Mouse (Mus musculus) heart, embryonic 13.5 days (tissue): Measurements from ENCODE around the gene Ngp. TPM values are rescaled to one million over a fixed set of nuclear protein-coding genes. Genes with fewer than 3 reads are reported as not detected.
"Not testable (repeated sequence)": the region's sequence is repeated elsewhere in the genome, so short reads cannot be mapped to it uniquely, and the experiment has no call there.

ENCODE experiments used
- ATAC-seq: fragments of 200-750 bp; cut with Nextera tagmentation; 2 replicates; pipeline ENCODE4 v1.8.0; 2017; ENCODE audit warnings: moderate TSS enrichment; ENCODE audit not compliant: insufficient number of reproducible peaks, low FRiP score, low TSS enrichment; ENCODE audit errors: extremely low read depth
- H3K27ac ChIP-seq: fragments of 300-500 bp; sonication (generic); replicated peaks from 2 replicates; pipeline ENCODE4 v1.5.1; 2015; ENCODE audit warnings: moderate library complexity, mild to moderate bottlenecking, inconsistent platforms
- H3K27me3 ChIP-seq: fragments of 300-500 bp; sonication (generic); replicated peaks from 2 replicates; pipeline ENCODE4 v1.6.1; 2015; ENCODE audit warnings: mild to moderate bottlenecking, inconsistent platforms
- H3K36me3 ChIP-seq: fragments of 300-500 bp; sonication (generic); 2 replicates; pipeline ENCODE4 v1.6.1; 2015; ENCODE audit warnings: mild to moderate bottlenecking, inconsistent platforms
- H3K4me1 ChIP-seq: fragments of 300-500 bp; sonication (generic); 2 replicates; pipeline ENCODE4 v1.6.1; 2015; ENCODE audit warnings: inconsistent platforms
- H3K4me2 ChIP-seq: fragments of 300-500 bp; sonication (generic); 2 replicates; pipeline ENCODE4 v1.6.1; 2015; ENCODE audit warnings: inconsistent platforms, mild to moderate bottlenecking, moderate library complexity
- H3K4me3 ChIP-seq: fragments of 300-500 bp; sonication (generic); 2 replicates; pipeline ENCODE4 v1.5.1; 2015; ENCODE audit warnings: moderate library complexity, mild to moderate bottlenecking, inconsistent platforms
- H3K9ac ChIP-seq: fragments of 300-500 bp; sonication (generic); 2 replicates; pipeline ENCODE4 v1.6.1; 2015; ENCODE audit warnings: inconsistent platforms, mild to moderate bottlenecking, moderate library complexity
- H3K9me3 ChIP-seq: fragments of 300-500 bp; sonication (generic); 2 replicates; pipeline ENCODE4 v1.6.1; 2016; ENCODE audit warnings: inconsistent platforms
- WGBS: fragments of 180-500 bp; shearing (Covaris S2); methylation state at CpG from one replicate; pipeline ENCODE4 v1.1.7; 2015; ENCODE audit warnings: mixed read lengths; 5-methylcytosine and 5-hydroxymethylcytosine counted together
- polyA plus RNA-seq: library from polyadenylated mRNA; unstranded; fragments of >200 nt; fragmentation: Nextera tagmentation; extraction: Ambion mirVana; gene quantifications from 2 replicates; pipeline ENCODE4 v1.2.1, GENCODE M21; 2015

Ngp gene
- 1.8 and 2.9 TPM in 2 replicates for polyA plus RNA-seq

GRCm38 (mm10) chr9:110419511-110420112 is at the start of gene Ngp:
Gene Ngp (plus strand): TSS chr9:110419747.
- no peak within 1 kb of the TSS for H3K4me3 ChIP-seq
- H3K9ac ChIP-seq = no peak within 1 kb of the TSS
- 78% methylated on average over 12 of the region's 12 CpGs for WGBS
- no peak within 1 kb of the TSS for H3K4me2 ChIP-seq
- H3K27ac ChIP-seq = no peak within 1 kb of the TSS
- no peaks in the 10 kb centered on the region for H3K27me3 ChIP-seq
- no peak for ATAC-seq
- no peaks in the 10 kb centered on the region for H3K4me1 ChIP-seq
- H3K9me3 ChIP-seq = no peaks in the 10 kb centered on the region
- no peaks in the 10 kb centered on the region for H3K36me3 ChIP-seq

- 58% methylated on average over 3 of the region's 3 CpGs for WGBS
- Histone ChIP-seq H3K4me3 (no peak overlapping the region), H3K4me1 (peaks cover 13% of the 10 kb centered on the region), H3K36me3 (peaks cover 36% of the 10 kb centered on the region), H3K27ac (peak overlapping the region; percentile 49; the same call in 1 of the 2 replicates), H3K9ac (peak overlapping the region; percentile 17), H3K27me3 (no peaks in the 10 kb centered on the region), H3K4me2 (no peak overlapping the region), H3K9me3 (no peaks in the 10 kb centered on the region)
- ATAC-seq = no peak
Measured at GRCm38 (mm10) chr9:110369860-110370259, 49.7 kb upstream of the Ngp start.

DNA sequence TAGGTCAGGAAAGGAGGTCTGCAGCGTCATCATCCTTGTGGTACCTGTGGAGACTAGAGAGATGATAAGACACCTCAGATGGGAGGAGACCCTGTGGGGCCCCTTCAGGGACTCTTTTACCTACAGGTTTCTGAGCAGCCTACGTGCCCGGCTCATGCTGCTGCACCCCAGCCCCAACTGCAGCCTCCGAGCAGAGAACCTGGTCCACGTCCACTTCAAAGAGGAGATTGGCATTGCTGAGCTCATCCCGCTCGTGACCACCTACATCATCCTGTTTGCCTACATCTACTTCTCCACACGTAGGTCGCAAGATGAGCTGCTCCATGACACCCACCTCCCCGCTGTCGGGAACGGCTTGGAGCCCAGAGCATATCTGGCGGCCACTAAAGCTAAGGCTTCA is 45.7 kb upstream of the Ngp start:
- no peak overlapping the region for H3K4me3 ChIP-seq
- H3K27me3 ChIP-seq = no peaks in the 10 kb centered on the region
- 83% methylated on average over 13 of the region's 13 CpGs for WGBS
- ATAC-seq = no peak
- peaks cover 4% of the 10 kb centered on the region; the same call in 1 of the 2 replicates for H3K4me1 ChIP-seq
- peaks cover 60% of the 10 kb centered on the region for H3K36me3 ChIP-seq
- H3K9ac ChIP-seq = no peak overlapping the region
- H3K4me2 ChIP-seq = no peak overlapping the region
- no peaks in the 10 kb centered on the region for H3K9me3 ChIP-seq
- H3K27ac ChIP-seq = no peak overlapping the region

DNA sequence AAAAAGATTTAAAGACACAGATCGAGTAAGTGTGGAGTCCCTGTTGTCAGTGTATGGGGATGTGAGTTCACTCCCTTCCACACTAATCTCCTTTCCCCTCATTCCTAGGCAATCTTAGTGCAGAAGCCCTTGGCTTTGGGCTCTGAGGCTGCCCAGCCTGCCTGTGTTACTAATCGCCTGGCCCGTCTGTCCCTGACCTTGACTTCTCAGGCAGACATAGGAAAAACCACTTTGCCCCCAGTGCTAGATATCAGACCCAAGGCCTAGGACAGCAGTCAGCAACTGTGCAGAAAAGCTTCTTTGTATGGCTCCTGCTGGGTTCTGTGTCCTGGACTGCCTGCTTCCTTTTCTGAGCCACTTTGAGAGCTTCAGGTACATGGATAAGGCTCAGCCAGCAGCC is 43.9 kb upstream of the Ngp start:
- 0 out of 2 replicates have a peak, but pooled peaks cover 3% of the 10 kb centered on the region for H3K27me3 ChIP-seq
- 0 out of 2 replicates have a peak overlapping the region, but pooled peaks have one; percentile 7 for H3K9ac ChIP-seq
- no peak for ATAC-seq
- H3K36me3 ChIP-seq = peaks cover 70% of the 10 kb centered on the region
- no peak overlapping the region for H3K4me3 ChIP-seq
- 67% methylated on average over 3 of the region's 3 CpGs for WGBS
- H3K4me2 ChIP-seq = no peak overlapping the region
- H3K27ac ChIP-seq = no peak overlapping the region
- H3K4me1 ChIP-seq = peaks cover 4% of the 10 kb centered on the region
- no peaks in the 10 kb centered on the region for H3K9me3 ChIP-seq

DNA sequence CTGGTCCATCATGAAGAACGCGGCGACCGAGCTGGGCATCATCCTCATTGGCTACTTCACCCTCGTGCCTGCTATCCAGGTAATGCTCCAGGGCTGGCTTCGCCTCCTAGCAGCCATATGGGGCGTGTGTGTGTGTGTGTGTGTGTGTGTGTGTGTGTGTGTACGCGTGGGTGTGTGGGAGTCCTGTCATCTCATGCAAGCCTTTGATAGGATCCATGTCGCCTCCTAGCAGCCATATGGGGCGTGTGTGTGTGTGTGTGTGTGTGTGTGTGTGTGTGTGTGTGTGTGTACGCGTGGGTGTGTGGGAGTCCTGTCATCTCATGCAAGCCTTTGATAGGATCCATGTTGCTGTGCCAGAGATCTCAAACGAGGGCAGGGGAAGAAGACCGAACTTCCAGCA is 41.9 kb upstream of the Ngp start:
- 75% methylated on average over 12 of the region's 15 CpGs for WGBS
- ATAC-seq, H3K27ac ChIP-seq, H3K27me3 ChIP-seq, H3K9me3 ChIP-seq, H3K4me2 ChIP-seq, H3K9ac ChIP-seq, H3K4me1 ChIP-seq, H3K4me3 ChIP-seq: not testable (repeated sequence)
- H3K36me3 ChIP-seq = peaks cover 78% of the 10 kb centered on the region

DNA sequence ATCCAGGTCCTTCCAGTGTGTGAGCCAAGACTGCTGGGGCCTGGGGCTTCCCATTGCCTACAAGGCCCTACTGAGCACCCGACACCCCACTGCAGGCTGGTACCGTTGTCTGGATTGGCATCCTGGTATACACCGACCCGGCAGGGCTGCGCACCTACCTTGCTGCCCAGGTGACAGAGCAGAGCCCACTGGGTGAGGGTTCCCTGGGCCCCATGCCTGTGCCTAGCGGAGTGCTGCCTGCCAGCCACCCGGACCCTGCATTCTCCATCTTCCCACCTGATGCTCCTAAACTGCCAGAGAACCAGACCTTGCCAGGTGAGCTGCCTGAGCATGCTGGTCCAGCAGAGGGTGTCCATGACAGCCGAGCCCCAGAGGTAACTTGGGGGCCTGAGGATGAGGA is 40.2 kb upstream of the Ngp start:
- Histone ChIP-seq H3K4me2 (no peak overlapping the region), H3K27ac (no peak overlapping the region), H3K4me1 (peaks cover 10% of the 10 kb centered on the region), H3K9me3 (no peaks in the 10 kb centered on the region), H3K27me3 (0 out of 2 replicates have a peak, but pooled peaks cover 3% of the 10 kb centered on the region), H3K36me3 (peaks cover 78% of the 10 kb centered on the region), H3K9ac (no peak overlapping the region), H3K4me3 (no peak overlapping the region)
- ATAC-seq = no peak
- WGBS = 91% methylated on average over 8 of the region's 8 CpGs

- H3K36me3 ChIP-seq = peaks cover 85% of the 10 kb centered on the region
- WGBS = 22% methylated on average over 21 of the region's 21 CpGs
- H3K9me3 ChIP-seq = no peaks in the 10 kb centered on the region
- peak overlapping the region; percentile 50; the same call in 1 of the 2 replicates for H3K9ac ChIP-seq
- peak overlapping the region; percentile 61 for H3K4me2 ChIP-seq
- H3K4me1 ChIP-seq = peaks cover 10% of the 10 kb centered on the region
- no peak for ATAC-seq
- H3K27ac ChIP-seq = no peak overlapping the region
- H3K4me3 ChIP-seq = peak overlapping the region; percentile 30
- 0 out of 2 replicates have a peak, but pooled peaks cover 3% of the 10 kb centered on the region for H3K27me3 ChIP-seq
Measured at GRCm38 (mm10) chr9:110380662-110381061, 38.9 kb upstream of the Ngp start.

DNA sequence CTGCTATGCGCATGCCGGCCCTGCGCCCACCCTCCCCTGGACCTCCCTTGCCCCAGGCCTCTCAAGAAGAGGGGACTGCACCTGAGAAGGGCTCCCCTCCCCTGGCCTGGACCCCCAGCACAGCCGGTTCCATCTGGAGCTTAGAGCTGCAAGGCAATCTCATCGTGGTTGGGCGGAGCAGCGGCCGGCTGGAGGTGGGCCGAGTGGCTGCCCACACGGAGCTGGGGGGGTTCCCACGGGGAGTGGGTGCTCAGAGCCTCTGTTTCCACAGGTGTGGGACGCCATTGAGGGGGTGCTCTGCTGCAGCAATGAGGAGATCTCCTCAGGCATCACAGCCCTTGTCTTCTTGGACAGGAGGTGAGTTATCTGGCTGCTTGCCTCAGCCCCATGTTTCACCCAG is 38.3 kb upstream of the Ngp start:
- H3K9me3 ChIP-seq = no peaks in the 10 kb centered on the region
- WGBS = 76% methylated on average over 12 of the region's 12 CpGs
- peak overlapping the region; percentile 61; the same call in 1 of the 2 replicates for H3K4me2 ChIP-seq
- peaks cover 10% of the 10 kb centered on the region for H3K4me1 ChIP-seq
- peaks cover 86% of the 10 kb centered on the region for H3K36me3 ChIP-seq
- ATAC-seq = no peak
- H3K4me3 ChIP-seq = no peak overlapping the region
- 0 out of 2 replicates have a peak, but pooled peaks cover 3% of the 10 kb centered on the region for H3K27me3 ChIP-seq
- H3K27ac ChIP-seq = no peak overlapping the region
- H3K9ac ChIP-seq = no peak overlapping the region

DNA sequence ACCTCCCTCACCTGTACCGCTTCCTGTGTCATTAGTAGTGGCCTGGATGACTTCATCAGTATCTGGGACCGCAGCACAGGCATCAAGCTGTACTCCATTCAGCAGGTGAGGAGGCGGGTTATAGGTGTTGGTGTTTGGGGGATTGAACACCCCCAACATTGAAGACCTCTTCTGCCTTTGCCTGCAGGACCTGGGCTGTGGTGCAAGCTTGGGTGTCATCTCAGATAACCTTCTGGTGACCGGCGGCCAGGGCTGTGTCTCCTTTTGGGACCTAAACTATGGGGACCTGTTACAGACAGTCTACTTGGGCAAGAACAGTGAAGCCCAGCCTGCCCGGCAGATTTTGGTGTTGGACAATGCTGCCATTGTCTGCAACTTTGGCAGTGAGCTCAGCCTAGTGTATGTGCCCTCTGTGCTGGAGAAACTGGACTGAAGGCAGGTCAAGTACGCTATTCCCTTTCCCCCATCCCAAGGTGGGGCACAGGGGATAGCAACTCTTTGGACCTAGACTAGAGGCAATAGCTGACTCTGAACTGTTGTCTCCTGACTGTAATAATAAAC is 35.1 kb upstream of the Ngp start:
- Histone ChIP-seq H3K27me3 (0 out of 2 replicates have a peak, but pooled peaks cover 3% of the 10 kb centered on the region), H3K36me3 (peaks cover 88% of the 10 kb centered on the region), H3K9ac (no peak overlapping the region), H3K4me1 (peaks cover 10% of the 10 kb centered on the region), H3K4me3 (no peak overlapping the region), H3K4me2 (no peak overlapping the region), H3K27ac (no peak overlapping the region), H3K9me3 (no peaks in the 10 kb centered on the region)
- 84% methylated on average over 7 of the region's 7 CpGs for WGBS
- no peak for ATAC-seq

DNA sequence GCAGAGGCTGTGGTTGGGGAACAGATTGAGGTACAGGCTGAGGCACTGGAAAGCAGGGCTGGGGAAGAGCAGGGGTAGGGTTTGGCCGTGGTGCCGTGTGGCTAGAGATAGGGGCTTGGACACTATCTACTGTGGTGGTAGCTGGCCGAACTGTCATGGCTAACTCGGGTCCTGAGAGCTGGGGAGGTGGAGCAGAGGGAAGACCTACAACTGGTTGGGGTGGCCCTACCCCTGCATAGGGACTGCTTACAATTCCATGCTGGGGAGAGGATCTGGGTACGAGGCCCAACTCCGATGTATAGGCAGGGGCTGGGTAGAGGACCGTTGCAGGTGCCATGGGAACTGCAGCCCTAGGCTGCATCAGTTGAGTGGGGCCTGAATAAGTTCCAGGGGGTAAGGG is 31.5 kb upstream of the Ngp start:
- Histone ChIP-seq H3K4me1 (no peaks in the 10 kb centered on the region), H3K27me3 (no peaks in the 10 kb centered on the region), H3K9ac (no peak overlapping the region), H3K27ac (no peak overlapping the region), H3K9me3 (no peaks in the 10 kb centered on the region), H3K4me2 (no peak overlapping the region), H3K36me3 (peaks cover 100% of the 10 kb centered on the region), H3K4me3 (no peak overlapping the region)
- no peak for ATAC-seq
- 85% methylated on average over 7 of the region's 7 CpGs for WGBS

GRCm38 (mm10) chr9:110390843-110391242 is 28.7 kb upstream of the Ngp start:
- Histone ChIP-seq H3K4me1 (no peaks in the 10 kb centered on the region), H3K4me2 (no peak overlapping the region), H3K9me3 (no peaks in the 10 kb centered on the region), H3K9ac (no peak overlapping the region), H3K27ac (no peak overlapping the region), H3K27me3 (no peaks in the 10 kb centered on the region), H3K36me3 (peaks cover 97% of the 10 kb centered on the region), H3K4me3 (no peak overlapping the region)
- WGBS = 76% methylated on average over 3 of the region's 3 CpGs
- ATAC-seq = no peak

- no peak overlapping the region for H3K4me3 ChIP-seq
- no peak overlapping the region for H3K27ac ChIP-seq
- H3K4me1 ChIP-seq = no peaks in the 10 kb centered on the region
- whole genome bisulfite sequencing = 85% methylated on average over 4 of the region's 4 CpGs
- H3K27me3 ChIP-seq = no peaks in the 10 kb centered on the region
- no peak for ATAC-seq
- no peak overlapping the region for H3K4me2 ChIP-seq
- no peaks in the 10 kb centered on the region for H3K9me3 ChIP-seq
- no peak overlapping the region for H3K9ac ChIP-seq
- H3K36me3 ChIP-seq = peaks cover 96% of the 10 kb centered on the region
Measured at GRCm38 (mm10) chr9:110393295-110393694, 26.3 kb upstream of the Ngp start.
